Mouse (Mus musculus) heart, postnatal 0 days (tissue): ENCODE measurements around the gene Slc2a9. TPM values are rescaled to one million over a fixed set of nuclear protein-coding genes. Genes with fewer than 3 reads are reported as not detected.
"Not testable (repeated sequence)": the region's sequence is repeated elsewhere in the genome, so short reads cannot be mapped to it uniquely, and the experiment has no call there.

ENCODE experiments used
- ATAC-seq: fragments of 200-750 bp; cut with Nextera tagmentation; 2 replicates; pipeline ENCODE4 v1.8.0; 2017; ENCODE audit warnings: low read depth, moderate number of reproducible peaks, moderate library complexity; ENCODE audit not compliant: insufficient read depth
- DNase-seq: peaks from one replicate; pipeline ENCODE4 v3.0.0-alpha.2; 2016; ENCODE audit warnings: low spot score
- H3K27ac ChIP-seq: fragments of 300-500 bp; sonication (generic); 2 replicates; pipeline ENCODE4 v1.5.1; 2014; ENCODE audit warnings: low read depth, mild to moderate bottlenecking
- H3K27me3 ChIP-seq: fragments of 300-500 bp; sonication (generic); 2 replicates; pipeline ENCODE4 v1.6.1; 2014; ENCODE audit warnings: low read length, mixed read lengths; ENCODE audit not compliant: control insufficient read depth, insufficient read depth
- H3K36me3 ChIP-seq: fragments of 300-500 bp; sonication (generic); replicated peaks from 2 replicates; pipeline ENCODE4 v1.6.1; 2014; ENCODE audit warnings: low read length, mixed read lengths; ENCODE audit not compliant: control insufficient read depth, insufficient read depth
- H3K4me1 ChIP-seq: fragments of 300-500 bp; sonication (generic); 2 replicates; pipeline ENCODE4 v1.6.1; 2014; ENCODE audit warnings: antibody characterized with exemption; ENCODE audit not compliant: control insufficient read depth, insufficient read depth
- H3K4me2 ChIP-seq: fragments of 300-500 bp; sonication (generic); 2 replicates; pipeline ENCODE4 v1.6.1; 2014; ENCODE audit warnings: low read depth, mild to moderate bottlenecking, low read length, moderate library complexity
- H3K4me3 ChIP-seq: fragments of 300-500 bp; sonication (generic); 2 replicates; pipeline ENCODE4 v1.5.1; 2014; ENCODE audit warnings: low read depth, low read length
- H3K9ac ChIP-seq: fragments of 300-500 bp; sonication (generic); replicated peaks from 2 replicates; pipeline ENCODE4 v1.6.1; 2014; ENCODE audit warnings: low read depth, low read length, mixed read lengths
- H3K9me3 ChIP-seq: fragments of 300-500 bp; sonication (generic); replicated peaks from 2 replicates; pipeline ENCODE4 v1.6.1; 2016; ENCODE audit warnings: low read length; ENCODE audit not compliant: control insufficient read depth
- CTCF ChIP-seq: IDR thresholded peaks from 2 replicates; pipeline ENCODE4 v1.5.1; 2016; ENCODE audit warnings: antibody characterized with exemption, control low read depth, low read depth
- EP300 ChIP-seq: IDR thresholded peaks from 2 replicates; pipeline ENCODE4 v1.6.1; 2016; ENCODE audit warnings: antibody characterized with exemption, low read depth
- WGBS: fragments of 180-500 bp; shearing (Covaris S2); extraction: QIAGEN DNeasy Blood & Tissue Kit; methylation state at CpG from one replicate; pipeline ENCODE4 v1.1.7; 2014; 5-methylcytosine and 5-hydroxymethylcytosine counted together
- polyA plus RNA-seq: library from polyadenylated mRNA; unstranded; fragments of >200 nt; fragmentation: Nextera tagmentation; extraction: Ambion mirVana; gene quantifications from 2 replicates; pipeline ENCODE4 v1.2.1, GENCODE M21; 2015
- total RNA-seq: library from RNA; depleted of rRNA; stranded (reverse); fragments of >200 nt; gene quantifications from 2 replicates; pipeline ENCODE4 v1.2.3, GENCODE M21; 2014; ENCODE audit warnings: low replicate concordance

The Slc2a9 gene
- total and polyA plus RNA-seq, 2 experiments from 2014 or later = 0.23 to 0.61 TPM

DNA sequence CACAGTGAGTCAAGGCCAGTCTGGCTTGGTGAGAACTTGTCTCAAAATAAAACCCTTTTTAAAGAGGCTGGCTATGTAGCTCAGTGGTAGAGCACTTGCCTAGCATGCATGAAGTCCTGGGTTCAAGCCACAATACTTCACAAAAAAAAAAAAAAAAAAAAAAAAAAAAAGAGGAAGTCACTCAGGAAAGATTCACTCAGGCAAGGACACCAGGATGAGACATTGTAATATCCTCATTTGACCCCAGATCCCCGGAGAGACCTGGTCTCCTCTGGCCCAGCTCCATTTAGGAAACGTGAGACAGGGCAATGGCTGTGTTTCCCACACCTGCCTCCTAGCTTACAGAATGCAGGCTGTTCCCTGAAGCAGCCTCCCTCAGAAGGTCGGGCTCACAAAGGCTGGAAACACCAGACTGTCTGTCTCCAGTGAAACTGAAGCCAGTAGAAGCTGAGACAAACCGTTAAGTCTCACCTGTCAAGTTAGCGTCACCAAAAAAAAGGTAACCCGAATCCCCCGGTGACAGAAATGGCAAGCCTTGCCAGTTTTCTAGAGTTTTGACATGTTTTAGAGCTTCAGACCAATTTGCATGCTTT lies 19.3 kb downstream of the Slc2a9 start:
- TF ChIP-seq CTCF (no peak), EP300 (no peak)
- WGBS = 60% methylated on average over 7 of the region's 7 CpGs
- Histone ChIP-seq H3K4me3 (no peak overlapping the region), H3K27me3 (no peaks in the 10 kb centered on the region), H3K4me2 (no peak overlapping the region), H3K36me3 (no peaks in the 10 kb centered on the region), H3K27ac (no peak overlapping the region), H3K9me3 (no peaks in the 10 kb centered on the region), H3K9ac (no peak overlapping the region), H3K4me1 (peaks cover 9% of the 10 kb centered on the region; the same call in 1 of the 2 replicates)
- DNase-seq = no peak
- no peak for ATAC-seq

DNA sequence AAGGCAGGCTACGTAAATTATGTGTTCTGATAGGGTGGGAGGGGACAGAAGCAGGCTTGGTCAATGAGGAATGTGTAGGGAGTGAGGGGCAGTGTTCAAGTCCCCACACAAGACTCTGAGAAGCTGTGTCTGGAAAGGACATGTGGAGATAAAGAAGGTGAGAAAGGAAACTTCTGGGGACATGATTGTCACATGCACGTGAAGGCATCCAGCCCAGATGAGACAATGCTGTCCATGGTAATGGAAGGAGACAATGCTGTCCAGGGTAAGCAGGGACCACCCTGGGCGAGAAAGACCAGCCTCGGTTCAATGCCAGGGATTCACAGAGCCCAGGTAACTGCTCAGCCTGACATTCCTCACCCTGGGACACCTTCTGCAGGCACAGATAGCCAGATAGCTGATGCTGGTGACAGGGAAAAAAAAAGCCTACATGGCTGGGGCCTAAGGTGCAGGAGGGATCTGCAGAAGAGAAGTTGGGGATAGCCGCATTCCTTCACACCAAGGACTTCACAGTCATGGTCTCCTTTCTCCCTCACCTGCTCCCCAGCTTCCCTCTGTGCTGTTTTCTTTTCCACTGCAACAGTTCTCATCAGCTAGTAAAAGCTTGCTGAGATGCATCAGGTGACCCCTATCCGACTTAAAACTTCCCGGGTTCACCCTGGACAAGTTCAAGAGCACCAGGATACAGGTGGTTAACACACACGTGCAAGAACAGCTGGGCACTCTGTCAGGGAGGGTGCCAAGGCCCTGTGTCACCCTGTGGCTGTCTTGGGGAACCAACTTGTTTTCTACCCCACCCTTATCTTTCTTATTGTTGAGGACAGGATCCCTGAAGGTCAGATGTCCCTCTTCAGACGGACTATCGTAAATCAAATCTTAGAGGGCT lies 21.9 kb downstream of the Slc2a9 start:
- Histone ChIP-seq H3K9me3 (no peaks in the 10 kb centered on the region), H3K27ac (peak overlapping the region; percentile 48; the same call in 1 of the 2 replicates), H3K4me3 (peak overlapping the region; percentile 45; the same call in 1 of the 2 replicates), H3K27me3 (no peaks in the 10 kb centered on the region), H3K4me1 (peaks cover 9% of the 10 kb centered on the region; the same call in 1 of the 2 replicates), H3K4me2 (peak overlapping the region; percentile 66), H3K9ac (peak overlapping the region; percentile 26; the same call in 1 of the 2 replicates), H3K36me3 (no peaks in the 10 kb centered on the region)
- ATAC-seq (no peak), DNase-seq (no peak)
- WGBS = 69% methylated on average over 10 of the region's 10 CpGs
- no peak for TF ChIP-seq CTCF
- TF ChIP-seq EP300 = no peak

DNA sequence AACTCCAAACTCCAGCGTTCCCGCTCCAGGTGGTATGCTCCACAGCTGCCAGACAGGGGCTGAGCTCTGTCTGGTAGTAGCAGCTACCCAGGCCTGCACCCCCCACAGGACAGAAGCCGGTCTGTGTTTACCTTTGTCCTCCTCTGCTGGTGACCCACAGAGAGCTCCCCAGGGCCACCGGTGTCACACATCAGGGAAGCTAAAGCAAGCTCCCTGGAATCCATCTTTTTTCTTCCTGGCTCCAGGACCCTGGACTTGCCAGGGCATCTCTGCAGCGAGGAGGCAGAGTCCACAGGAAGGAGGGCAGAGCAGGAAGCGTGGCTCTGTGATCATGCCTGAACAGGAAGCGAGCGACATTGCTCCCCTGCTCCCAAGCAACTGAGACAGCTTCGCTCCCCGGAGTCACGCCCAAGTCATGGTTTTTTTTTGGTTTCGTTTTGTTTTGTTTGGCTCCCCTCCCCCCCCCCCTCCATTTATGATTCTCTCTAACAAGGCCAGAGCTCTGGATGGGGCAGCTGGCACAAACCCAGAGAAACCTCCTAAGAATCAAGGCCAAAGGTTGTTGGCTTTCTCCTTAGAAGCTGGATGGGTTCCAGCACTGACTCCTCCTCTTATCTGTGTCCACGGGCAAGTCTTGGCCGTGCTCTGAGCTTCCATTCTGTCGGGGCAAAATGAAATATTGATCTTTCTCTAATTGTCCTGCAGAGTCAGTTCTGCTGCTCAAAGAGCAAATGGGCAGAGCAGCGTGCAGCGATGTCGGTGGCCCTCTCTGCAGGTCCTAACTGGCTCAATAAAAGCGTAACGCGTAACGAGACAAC lies 22.8 kb downstream of the Slc2a9 start:
- no peaks in the 10 kb centered on the region for H3K9me3 ChIP-seq
- H3K27ac ChIP-seq = peak overlapping the region; percentile 67
- H3K4me1 ChIP-seq = peaks cover 9% of the 10 kb centered on the region; the same call in 1 of the 2 replicates
- ATAC-seq = peak; percentile 80
- H3K4me3 ChIP-seq = peak overlapping the region; percentile 45
- no peaks in the 10 kb centered on the region for H3K27me3 ChIP-seq
- TF ChIP-seq CTCF (no peak), EP300 (no peak)
- H3K9ac ChIP-seq = peak overlapping the region; percentile 26; the same call in 1 of the 2 replicates
- no peaks in the 10 kb centered on the region for H3K36me3 ChIP-seq
- WGBS = 24% methylated on average over 22 of the region's 22 CpGs
- peak; percentile 71 for DNase-seq
- peak overlapping the region; percentile 66 for H3K4me2 ChIP-seq

DNA sequence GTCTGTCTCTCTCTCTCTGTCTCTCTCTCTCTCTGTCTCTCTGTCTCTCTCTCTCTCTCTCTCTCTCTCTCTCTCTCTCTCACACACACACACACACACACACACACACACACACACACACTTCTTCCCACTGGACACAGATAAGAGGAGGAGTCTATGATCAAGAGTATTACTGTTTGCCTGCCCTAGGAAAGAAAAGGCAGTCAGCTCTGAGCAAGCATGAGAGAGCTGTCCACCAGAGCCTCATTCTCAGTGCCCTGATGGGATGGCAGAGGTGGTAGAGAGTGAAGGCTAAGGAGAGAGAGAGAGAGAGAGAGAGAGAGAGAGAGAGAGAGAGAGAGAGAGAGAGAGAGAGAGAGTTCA lies 23.4 kb downstream of the Slc2a9 start:
- ATAC-seq, H3K9me3 ChIP-seq, H3K4me1 ChIP-seq, DNase-seq, H3K9ac ChIP-seq, H3K27me3 ChIP-seq, H3K36me3 ChIP-seq: not testable (repeated sequence)
- Histone ChIP-seq H3K4me3 (peak overlapping the region; percentile 45), H3K27ac (peak overlapping the region; percentile 67), H3K4me2 (peak overlapping the region; percentile 66)

DNA sequence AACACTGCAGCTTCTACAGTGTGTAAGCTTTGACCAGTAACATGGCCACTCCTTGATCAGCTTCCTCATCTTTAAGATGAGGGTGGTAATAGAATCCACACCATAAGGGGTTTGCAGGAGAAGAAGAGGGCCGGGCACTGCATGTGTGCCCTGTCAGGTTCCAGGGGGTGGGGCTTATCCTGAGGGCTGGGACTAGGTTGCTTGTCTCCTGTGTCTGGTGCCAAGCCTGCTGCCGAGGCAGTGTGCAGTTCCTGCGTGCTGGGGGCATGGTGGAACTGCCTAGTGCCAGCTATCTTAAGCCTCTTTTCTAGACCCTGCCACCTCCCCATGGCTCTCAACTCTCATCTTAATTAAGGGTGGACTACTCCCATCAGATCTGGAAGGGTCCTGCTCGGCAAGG lies 23.9 kb downstream of the Slc2a9 start:
- no peaks in the 10 kb centered on the region for H3K9me3 ChIP-seq
- peaks cover 9% of the 10 kb centered on the region; the same call in 1 of the 2 replicates for H3K4me1 ChIP-seq
- no peaks in the 10 kb centered on the region for H3K27me3 ChIP-seq
- no peak for DNase-seq
- H3K36me3 ChIP-seq = no peaks in the 10 kb centered on the region
- no peak overlapping the region for H3K27ac ChIP-seq
- no peak for TF ChIP-seq EP300
- TF ChIP-seq CTCF = no peak
- 29% methylated on average over 4 of the region's 4 CpGs for WGBS
- peak overlapping the region; percentile 66; the same call in 1 of the 2 replicates for H3K4me2 ChIP-seq
- 0 out of 2 replicates have a peak, but pooled peaks have one; percentile 17 for ATAC-seq
- no peak overlapping the region for H3K9ac ChIP-seq
- no peak overlapping the region for H3K4me3 ChIP-seq
